Mouse (Mus musculus) MEL (cell line): ENCODE measurements around the gene Fiz1. TPM values are rescaled to one million over a fixed set of nuclear protein-coding genes. Genes with fewer than 3 reads are reported as not detected.

Experiments used
- DNase-seq: peaks from one replicate; pipeline ENCODE4 v3.0.0; 2011; ENCODE audit warnings: low read depth, low spot score
- H3K27ac ChIP-seq: 2 replicates; pipeline ENCODE4 v1.5.1; 2012; ENCODE audit warnings: low read depth, mild to moderate bottlenecking, control low read depth, low read length, moderate library complexity; ENCODE audit not compliant: control insufficient read depth
- H3K27me3 ChIP-seq, 2 experiments: fragments of 150-350 bp in 1 of 2; sonication (generic) in 1 of 2; 2 replicates each; pipeline ENCODE4 v1.6.1; 2012; ENCODE audit warnings: low read length in 2 of 2, mild to moderate bottlenecking in 2 of 2, improper control_type of control experiment in 1 of 2, moderate library complexity in 1 of 2; ENCODE audit not compliant: insufficient read depth in 2 of 2, control insufficient read depth in 1 of 2
- H3K36me3 ChIP-seq, 2 experiments: 2 replicates each; pipeline ENCODE4 v1.6.1; 2012 to 2014; ENCODE audit warnings: low read length in 2 of 2, improper control_type of control experiment in 1 of 2, inconsistent platforms in 1 of 2, mild to moderate bottlenecking in 1 of 2; ENCODE audit not compliant: insufficient read depth in 2 of 2, control insufficient read depth in 1 of 2
- H3K4me1 ChIP-seq, 2 experiments: fragments of 150-350 bp in 1 of 2; sonication (generic) in 1 of 2; 2 replicates each; pipeline ENCODE4 v1.6.1; 2012; ENCODE audit warnings: low read length in 2 of 2, improper control_type of control experiment in 1 of 2, mild to moderate bottlenecking in 1 of 2; ENCODE audit not compliant: insufficient read depth in 2 of 2, control insufficient read depth in 1 of 2
- H3K4me3 ChIP-seq, 2 experiments: fragments of 150-350 bp in 1 of 2; sonication (generic) in 1 of 2; 2 replicates each; pipeline ENCODE4 v1.5.1; 2012; ENCODE audit warnings: low read depth in 2 of 2, low read length in 2 of 2, mild to moderate bottlenecking in 2 of 2, moderate library complexity in 2 of 2, control low read depth in 1 of 2, improper control_type of control experiment in 1 of 2; ENCODE audit not compliant: control insufficient read depth in 1 of 2, insufficient read depth in 1 of 2
- H3K79me2 ChIP-seq: 2 replicates; pipeline ENCODE4 v1.6.1; 2012; ENCODE audit warnings: mild to moderate bottlenecking, low read length, moderate library complexity; ENCODE audit not compliant: control insufficient read depth, poor library complexity, insufficient read depth
- H3K9ac ChIP-seq: 2 replicates; pipeline ENCODE4 v1.6.1; 2012; ENCODE audit warnings: low read depth, mild to moderate bottlenecking, control low read depth, low read length, moderate library complexity; ENCODE audit not compliant: control insufficient read depth, poor library complexity, severe bottlenecking
- H3K9me3 ChIP-seq: fragments of 150-350 bp; sonication (generic); replicated peaks from 2 replicates; pipeline ENCODE4 v1.6.1; 2012; ENCODE audit warnings: mild to moderate bottlenecking, low read length, improper control_type of control experiment, moderate library complexity; ENCODE audit not compliant: insufficient read depth
- BHLHE40 ChIP-seq: IDR thresholded peaks from 2 replicates; pipeline ENCODE4 v1.6.1; 2012; ENCODE audit warnings: low read depth, mild to moderate bottlenecking, inconsistent platforms, low read length, improper control_type of control experiment, borderline replicate concordance
- CHD2 ChIP-seq: IDR thresholded peaks from 2 replicates; pipeline ENCODE4 v1.6.1; 2011; ENCODE audit warnings: low read length, improper control_type of control experiment
- CTCF ChIP-seq, 3 experiments: IDR thresholded peaks in 2 of 3; conservative IDR thresholded peaks in 1 of 3; 2 replicates each; pipeline ENCODE4 v1.5.1; 2011 to 2012; ENCODE audit warnings: low read length in 3 of 3, low read depth in 2 of 3, mild to moderate bottlenecking in 2 of 3, improper control_type of control experiment in 1 of 3, inconsistent platforms in 1 of 3, mixed read lengths in 1 of 3, moderate library complexity in 1 of 3; ENCODE audit not compliant: control insufficient read depth in 1 of 3, insufficient read depth in 1 of 3, poor library complexity in 1 of 3, severe bottlenecking in 1 of 3
- E2F4 ChIP-seq: IDR thresholded peaks from 2 replicates; pipeline ENCODE4 v1.6.1; 2011; ENCODE audit warnings: low read depth, low read length, improper control_type of control experiment, borderline replicate concordance
- ETS1 ChIP-seq: IDR thresholded peaks from 2 replicates; pipeline ENCODE4 v1.6.1; 2012; ENCODE audit warnings: low read depth, mild to moderate bottlenecking, inconsistent platforms, low read length, improper control_type of control experiment, moderate library complexity
- GABPA ChIP-seq: IDR thresholded peaks from 2 replicates; pipeline ENCODE4 v1.6.1; 2012; ENCODE audit warnings: low read depth, mild to moderate bottlenecking, inconsistent platforms, low read length, improper control_type of control experiment, moderate library complexity
- GATA1 ChIP-seq: IDR thresholded peaks from 2 replicates; pipeline ENCODE4 v1.6.1; 2011; ENCODE audit warnings: low read depth, low read length, improper control_type of control experiment
- JUND ChIP-seq: IDR thresholded peaks from 2 replicates; pipeline ENCODE4 v1.6.1; 2011; ENCODE audit warnings: low read depth, mild to moderate bottlenecking, improper control_type of control experiment, low read length
- KAT2A ChIP-seq: conservative IDR thresholded peaks from 2 replicates; pipeline ENCODE4 v1.6.1; 2012; ENCODE audit warnings: low read depth, low read length, improper control_type of control experiment, inconsistent platforms
- MAFK ChIP-seq: IDR thresholded peaks from 2 replicates; pipeline ENCODE4 v1.6.1; 2011; ENCODE audit warnings: low read depth, mild to moderate bottlenecking, low read length, improper control_type of control experiment, borderline replicate concordance
- MAX ChIP-seq: IDR thresholded peaks from 2 replicates; pipeline ENCODE4 v1.6.1; 2011; ENCODE audit warnings: low read length, improper control_type of control experiment
- MEF2A ChIP-seq: IDR thresholded peaks from 2 replicates; pipeline ENCODE4 v1.6.1; 2014; ENCODE audit warnings: low read depth, mild to moderate bottlenecking, inconsistent platforms, low read length, improper control_type of control experiment; ENCODE audit not compliant: poor library complexity, insufficient replicate concordance, severe bottlenecking; ENCODE audit errors: extremely low read depth
- MXI1 ChIP-seq: IDR thresholded peaks from 2 replicates; pipeline ENCODE4 v1.6.1; 2011; ENCODE audit warnings: mild to moderate bottlenecking, low read depth, low read length, improper control_type of control experiment
- NELFE ChIP-seq: IDR thresholded peaks from 2 replicates; pipeline ENCODE4 v1.6.1; 2011; ENCODE audit warnings: low read depth, low read length, improper control_type of control experiment
- POLR2A ChIP-seq, 2 experiments: IDR thresholded peaks; 2 replicates each; pipeline ENCODE4 v1.6.1; 2011 to 2012; ENCODE audit warnings: low read length in 2 of 2, mild to moderate bottlenecking in 2 of 2, control low read depth in 1 of 2, improper control_type of control experiment in 1 of 2, low read depth in 1 of 2, moderate library complexity in 1 of 2; ENCODE audit not compliant: control insufficient read depth in 1 of 2, insufficient read depth in 1 of 2, poor library complexity in 1 of 2
- POLR2AphosphoS2 ChIP-seq: IDR thresholded peaks from 2 replicates; pipeline ENCODE4 v1.6.1; 2011; ENCODE audit warnings: low read length, improper control_type of control experiment
- RCOR1 ChIP-seq: IDR thresholded peaks from 2 replicates; pipeline ENCODE4 v1.6.1; 2012; ENCODE audit warnings: low read depth, mild to moderate bottlenecking, inconsistent platforms, low read length, improper control_type of control experiment
- SIN3A ChIP-seq: IDR thresholded peaks from 2 replicates; pipeline ENCODE4 v1.6.1; 2012; ENCODE audit warnings: low read length, improper control_type of control experiment, inconsistent platforms
- TAL1 ChIP-seq: IDR thresholded peaks from 2 replicates; pipeline ENCODE4 v1.6.1; 2012; ENCODE audit warnings: mild to moderate bottlenecking, inconsistent platforms, low read length, moderate library complexity, mixed read lengths
- TBP ChIP-seq: IDR thresholded peaks from 2 replicates; pipeline ENCODE4 v1.8.0; 2011; ENCODE audit warnings: low read depth, low read length, improper control_type of control experiment
- USF1 ChIP-seq: IDR thresholded peaks from 2 replicates; pipeline ENCODE4 v1.6.1; 2014; ENCODE audit warnings: low read depth, mild to moderate bottlenecking, inconsistent platforms, low read length, improper control_type of control experiment, moderate library complexity
- USF2 ChIP-seq, 2 experiments: IDR thresholded peaks; 2 replicates each; pipeline ENCODE4 v1.6.1; 2011 to 2012; ENCODE audit warnings: improper control_type of control experiment in 2 of 2, low read length in 2 of 2, borderline replicate concordance in 1 of 2, inconsistent platforms in 1 of 2, low read depth in 1 of 2, mild to moderate bottlenecking in 1 of 2; ENCODE audit not compliant: insufficient read depth in 1 of 2
- ZC3H11A ChIP-seq: IDR thresholded peaks from 2 replicates; pipeline ENCODE4 v1.6.1; 2012; ENCODE audit warnings: low read depth, mild to moderate bottlenecking, inconsistent platforms, low read length, improper control_type of control experiment
- ZMIZ1 ChIP-seq: IDR thresholded peaks from 2 replicates; pipeline ENCODE4 v1.6.1; 2012; ENCODE audit warnings: low read depth, mild to moderate bottlenecking, inconsistent platforms, low read length, improper control_type of control experiment, moderate library complexity
- ZNF384 ChIP-seq: IDR thresholded peaks from 2 replicates; pipeline ENCODE4 v1.6.1; 2012; ENCODE audit warnings: low read depth, mild to moderate bottlenecking, inconsistent platforms, low read length, improper control_type of control experiment
- polyA plus RNA-seq, 2 experiments: library from polyadenylated mRNA; stranded (reverse) in 1 of 2; unstranded in 1 of 2; fragments of >175 nt in 1 of 2; fragments of >200 nt in 1 of 2; gene quantifications; 2 replicates each; pipeline versions ENCODE4 v1.2.1 to v1.2.4; 2012; ENCODE audit warnings: low replicate concordance in 2 of 2, low read depth in 1 of 2; ENCODE audit not compliant: insufficient read length in 2 of 2, insufficient read depth in 1 of 2, missing spikeins in 1 of 2
- total RNA-seq: library from RNA; depleted of rRNA; stranded (reverse); fragments of 300-350 nt; gene quantifications from 2 replicates; pipeline ENCODE4 v1.2.3, GENCODE M21; 2012

The Fiz1 gene
- total and polyA plus RNA-seq, 3 experiments: 28.1 to 56.5 TPM; not detected in 1

GRCm38 (mm10) chr7:5029946-5030345 is 15.4 kb upstream of the Fiz1 start:
- Histone ChIP-seq H3K9ac (no peak overlapping the region), H3K79me2 (no peaks in the 10 kb centered on the region; the same call in 1 of the 2 replicates), H3K27ac (no peak overlapping the region), H3K36me3 (peaks cover 0 to 2% of the 10 kb centered on the region in 2 experiments; a peak in 1 of 4 replicates), H3K4me3 (no peak overlapping the region), H3K27me3 (no peaks in the 10 kb centered on the region), H3K9me3 (no peaks in the 10 kb centered on the region), H3K4me1 (no peaks in the 10 kb centered on the region)
- TF ChIP-seq BHLHE40: no peak
- no peak for TF ChIP-seq E2F4
- TF ChIP-seq MXI1: no peak
- no peak for TF ChIP-seq POLR2AphosphoS2
- TF ChIP-seq MAX: no peak
- no peak for TF ChIP-seq ETS1
- no peak for TF ChIP-seq CHD2
- no peak for TF ChIP-seq TAL1
- no peak for TF ChIP-seq CTCF (IDR thresholded peaks at IDR 0.05 in 2 of 3, conservative IDR thresholded peaks at IDR 0.05 in 1 of 3; ENCODE audit: control insufficient read depth in 1 of 3, insufficient read depth in 1 of 3, low read depth in 2 of 3, low read length in 3 of 3, poor library complexity in 1 of 3, severe bottlenecking in 1 of 3)
- TF ChIP-seq NELFE: no peak
- TF ChIP-seq GATA1: no peak
- no peak for DNase-seq

DNA sequence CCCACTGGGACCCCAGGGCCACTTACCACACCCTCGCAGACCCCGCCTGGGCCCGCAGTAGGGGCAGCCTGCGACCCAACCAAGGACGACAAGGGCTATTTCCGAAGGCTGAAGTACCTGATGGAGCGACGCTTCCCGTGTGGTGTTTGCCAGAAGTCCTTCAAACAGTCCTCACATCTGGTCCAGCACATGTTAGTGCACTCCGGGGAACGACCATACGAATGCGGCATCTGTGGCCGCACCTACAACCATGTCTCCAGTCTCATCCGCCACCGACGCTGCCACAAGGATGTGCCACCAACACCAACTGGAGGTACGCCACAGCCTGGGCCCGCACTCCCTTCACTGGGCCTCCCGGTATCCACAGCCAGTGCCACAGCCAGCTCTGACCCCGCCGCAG is 15.0 kb upstream of the Fiz1 start:
- Histone ChIP-seq H3K4me1 (no peaks in the 10 kb centered on the region), H3K27ac (no peak overlapping the region), H3K36me3 (peaks cover 0 to 2% of the 10 kb centered on the region in 2 experiments; a peak in 1 of 4 replicates), H3K27me3 (no peaks in the 10 kb centered on the region), H3K9me3 (no peaks in the 10 kb centered on the region), H3K79me2 (no peaks in the 10 kb centered on the region; the same call in 1 of the 2 replicates), H3K9ac (no peak overlapping the region), H3K4me3 (no peak overlapping the region)
- no peak for TF ChIP-seq MEF2A
- TF ChIP-seq NELFE: no peak
- TF ChIP-seq ZC3H11A: no peak
- TF ChIP-seq ETS1: no peak
- TF ChIP-seq MAFK: no peak
- no peak for TF ChIP-seq KAT2A
- TF ChIP-seq BHLHE40: no peak
- no peak for TF ChIP-seq CHD2
- no peak for TF ChIP-seq JUND
- TF ChIP-seq USF2 (IDR thresholded peaks at IDR 0.05; ENCODE audit: borderline replicate concordance in 1 of 2, insufficient read depth in 1 of 2, low read depth in 1 of 2, low read length in 2 of 2): no peak
- no peak for TF ChIP-seq USF1
- no peak for TF ChIP-seq TBP
- no peak for TF ChIP-seq E2F4
- TF ChIP-seq GABPA: no peak
- TF ChIP-seq POLR2A (IDR thresholded peaks at IDR 0.05; ENCODE audit: control insufficient read depth in 1 of 2, insufficient read depth in 1 of 2, low read depth in 1 of 2, low read length in 2 of 2, poor library complexity in 1 of 2): no peak
- no peak for TF ChIP-seq SIN3A
- TF ChIP-seq RCOR1: no peak
- TF ChIP-seq ZMIZ1: no peak
- no peak for TF ChIP-seq ZNF384
- no peak for DNase-seq
